Mouse (Mus musculus) heart, postnatal 36 days (tissue): ENCODE results near the gene Pgm2. TPM values are rescaled to one million over a fixed set of nuclear protein-coding genes. Genes with fewer than 3 reads are reported as not detected.

Source experiments
- DNase-seq, 2 experiments: peaks; one replicate each; pipeline ENCODE4 v3.0.0; 2021 to 2022
- intact Hi-C: fragments of 180-260 bp; cut with DNase I; formaldehyde crosslinking; loops from one replicate; pipeline ENCODE4 v1.15.1; 2025
- total RNA-seq, 2 experiments: library from RNA; stranded (reverse); gene quantifications; 2 replicates each; pipeline ENCODE4 v1.2.3; 2021

Pgm2 gene
- 1 to 10 TPM; 5.7 to 8.5 TPM for total RNA-seq

GRCm38 (mm10) chr5:64092748-64093292, at the start of gene Pgm2:
Gene Pgm2, plus strand, starts transcription at chr5:64092950.
- intact Hi-C loops = no loop called here

GRCm38 (mm10) chr5:64043694-64044453, 48.9 kb upstream of the Pgm2 start:
- intact Hi-C loops = no loop called here
- no peak for DNase-seq

More at GRCm38 (mm10) chr5:64092748-64093292, at the start of gene Pgm2:
- peak; percentile 84 to 85 for DNase-seq

DNA sequence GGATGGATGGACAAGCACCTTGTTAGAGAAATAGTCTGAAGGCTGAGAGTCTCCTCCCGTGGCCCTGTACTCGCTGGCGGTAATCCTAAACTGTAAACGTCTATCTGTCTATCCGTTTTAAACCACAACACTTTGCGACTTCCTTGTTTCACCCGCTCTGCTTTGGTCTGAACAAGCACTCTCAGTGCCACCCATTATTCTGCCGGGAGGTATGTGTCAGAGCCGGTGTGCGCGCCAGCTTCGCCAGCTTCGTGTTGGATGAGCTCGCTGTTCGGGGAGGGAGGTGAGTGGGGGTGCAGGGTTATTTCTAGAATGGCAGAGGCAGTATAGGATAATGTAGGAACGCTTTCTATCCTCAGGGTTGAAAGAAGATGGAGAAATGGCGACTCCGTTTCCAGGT, 48.0 kb upstream of the Pgm2 start:
- DNase-seq = no peak
- intact Hi-C loops = no loop called here

DNA sequence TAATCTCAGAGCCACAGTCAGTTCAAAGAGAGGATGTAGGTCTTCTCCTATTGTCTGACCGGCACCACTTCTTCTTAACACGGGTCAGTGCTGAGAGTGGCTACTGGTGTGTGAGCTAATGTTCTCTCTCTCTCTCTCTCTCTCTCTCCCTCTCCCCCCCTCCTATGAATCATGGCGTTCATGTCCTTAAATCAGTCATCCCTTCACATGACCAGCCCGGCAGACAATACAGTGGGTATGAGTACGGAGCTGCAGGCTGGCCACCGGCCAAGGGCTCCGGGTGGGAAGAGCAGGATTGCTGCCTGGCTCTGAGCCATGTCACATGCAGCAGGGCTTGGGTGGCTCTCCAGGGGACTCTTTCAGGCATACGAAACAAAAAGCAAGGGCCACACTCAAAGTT, 47.2 kb upstream of the Pgm2 start:
- intact Hi-C loops = no loop called here
- peak; percentile 54 to 57 for DNase-seq

- DNase-seq = no peak
- intact Hi-C loops = no loop called here
Observed at GRCm38 (mm10) chr5:64046995-64047394, 45.8 kb upstream of the Pgm2 start.

DNA sequence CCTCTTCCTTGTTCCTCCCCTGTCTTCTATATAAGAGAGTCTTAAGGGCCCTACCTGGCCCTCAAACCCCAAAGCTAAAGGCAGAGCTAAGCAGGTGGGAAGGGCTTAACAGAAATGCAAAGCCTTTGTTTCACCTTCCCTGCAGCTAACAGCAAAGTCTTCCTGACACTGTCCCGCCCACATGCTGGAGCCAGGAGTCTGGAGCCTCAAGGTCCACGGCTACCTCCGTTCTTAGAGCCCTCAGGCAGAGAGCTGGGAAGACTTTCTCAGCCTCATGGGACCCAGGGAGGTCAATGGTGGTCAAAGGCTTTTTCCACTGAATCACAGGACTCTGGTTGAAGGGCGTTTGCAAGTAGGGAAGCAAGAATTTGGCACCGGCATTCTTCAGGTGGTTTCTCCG, 44.8 kb upstream of the Pgm2 start:
- intact Hi-C loops = no loop called here
- DNase-seq = no peak

DNA sequence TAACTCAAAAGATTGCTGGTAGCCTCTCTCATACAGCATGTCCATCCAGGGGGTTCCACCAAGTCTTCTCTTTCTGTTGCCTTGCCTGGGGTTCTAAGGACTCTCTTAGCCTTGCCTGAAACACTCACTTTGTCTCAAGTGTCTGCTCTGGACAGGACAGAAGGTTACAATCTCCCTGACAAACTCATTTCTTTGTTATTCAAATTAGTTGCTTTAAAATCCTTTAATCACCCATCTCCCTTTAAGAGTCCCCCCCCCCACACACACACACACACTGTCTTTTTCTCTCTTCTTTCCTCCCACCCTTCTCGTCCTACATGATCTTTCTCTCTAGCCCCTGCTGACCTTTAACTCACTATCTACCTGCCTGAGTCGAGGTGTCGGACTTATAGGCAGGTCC, 44.1 kb upstream of the Pgm2 start:
- DNase-seq = no peak
- intact Hi-C loops = no loop called here

- intact Hi-C loops = no loop called here
- DNase-seq = no peak
Observed at GRCm38 (mm10) chr5:64049256-64049655, 43.5 kb upstream of the Pgm2 start.

- intact Hi-C loops = no loop called here
Observed at GRCm38 (mm10) chr5:64053010-64053409, 39.7 kb upstream of the Pgm2 start.

DNA sequence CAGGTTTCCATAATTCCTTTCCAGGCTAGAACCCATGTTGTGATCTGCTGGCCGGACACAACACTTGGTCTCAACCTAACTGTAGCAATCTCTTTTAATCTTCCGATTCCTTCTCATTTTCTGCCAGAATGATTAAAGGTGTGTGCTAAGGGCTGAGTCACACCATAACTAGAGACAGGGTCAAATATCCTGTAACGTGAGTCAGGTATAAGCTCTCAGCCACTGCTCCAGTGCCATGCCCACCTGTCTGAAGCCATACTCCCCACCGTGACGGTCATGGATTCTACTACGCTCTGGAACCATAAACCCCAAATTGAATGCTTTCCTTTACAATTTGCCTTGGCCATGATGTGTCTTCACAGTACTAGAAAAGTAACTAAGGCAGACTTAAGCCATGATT, 36.5 kb upstream of the Pgm2 start:
- DNase-seq = no peak

More at GRCm38 (mm10) chr5:64053010-64053409, 39.7 kb upstream of the Pgm2 start:
- DNase-seq = no peak

DNA sequence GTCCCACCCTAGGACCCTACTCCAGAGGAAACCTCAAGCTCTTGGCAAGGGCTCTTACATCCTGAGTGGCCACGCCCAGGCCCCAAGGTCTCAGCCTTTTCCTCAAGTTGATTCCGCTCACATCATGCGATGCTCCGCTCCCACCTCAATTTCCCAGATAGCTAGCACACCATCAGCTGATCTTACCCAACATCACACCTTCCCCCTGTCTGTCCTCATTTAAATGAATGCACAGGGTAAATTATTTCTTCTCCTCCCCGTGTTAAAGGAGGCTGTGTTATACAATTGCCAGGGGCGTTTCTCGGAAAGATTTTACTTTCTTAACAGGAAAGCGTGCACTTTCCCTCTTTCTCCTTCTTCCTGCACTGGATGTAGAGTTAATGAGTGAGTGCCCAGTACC, 31.9 kb upstream of the Pgm2 start:
- DNase-seq = no peak
- intact Hi-C loops = no loop called here

More for the DNA sequence above, 36.5 kb upstream of the Pgm2 start:
- intact Hi-C loops = no loop called here

GRCm38 (mm10) chr5:64061643-64062042, 31.1 kb upstream of the Pgm2 start:
- DNase-seq = no peak
- intact Hi-C loops = no loop called here

DNA sequence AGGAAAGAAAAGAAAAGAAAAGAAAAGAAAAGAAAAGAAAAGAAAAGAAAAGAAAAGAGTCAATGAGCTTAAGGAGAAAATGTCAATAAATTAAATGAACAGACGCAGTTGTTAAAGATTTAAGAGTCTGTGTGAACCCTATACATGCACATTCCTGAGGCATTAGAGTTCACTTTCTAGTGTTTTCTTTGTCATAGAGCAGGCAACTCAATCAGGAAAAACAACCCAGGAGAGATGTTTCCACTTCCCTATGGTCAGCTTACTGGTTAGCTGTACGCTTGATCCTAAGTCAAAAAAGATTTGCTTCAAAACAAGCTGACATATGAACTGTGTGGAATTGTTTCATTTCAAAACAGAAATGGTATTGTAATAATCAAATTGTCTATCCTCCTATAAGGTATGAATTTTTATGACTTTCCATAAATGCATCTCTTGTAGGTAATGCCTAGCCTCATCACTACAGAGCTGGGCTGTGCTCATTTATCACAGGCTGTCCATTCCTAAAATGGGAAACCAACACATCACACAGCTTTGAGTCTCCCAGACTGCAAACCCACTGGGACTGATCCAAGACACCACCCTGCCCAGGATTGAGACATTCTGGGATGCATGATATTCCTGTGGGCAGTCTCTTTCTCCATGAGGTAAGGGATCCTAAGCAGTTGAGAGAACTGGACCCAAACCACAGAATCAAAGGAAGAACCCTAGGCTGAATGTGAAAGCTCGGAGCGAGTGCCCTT, 29.7 kb upstream of the Pgm2 start:
- intact Hi-C loops = no loop called here
- no peak for DNase-seq

DNA sequence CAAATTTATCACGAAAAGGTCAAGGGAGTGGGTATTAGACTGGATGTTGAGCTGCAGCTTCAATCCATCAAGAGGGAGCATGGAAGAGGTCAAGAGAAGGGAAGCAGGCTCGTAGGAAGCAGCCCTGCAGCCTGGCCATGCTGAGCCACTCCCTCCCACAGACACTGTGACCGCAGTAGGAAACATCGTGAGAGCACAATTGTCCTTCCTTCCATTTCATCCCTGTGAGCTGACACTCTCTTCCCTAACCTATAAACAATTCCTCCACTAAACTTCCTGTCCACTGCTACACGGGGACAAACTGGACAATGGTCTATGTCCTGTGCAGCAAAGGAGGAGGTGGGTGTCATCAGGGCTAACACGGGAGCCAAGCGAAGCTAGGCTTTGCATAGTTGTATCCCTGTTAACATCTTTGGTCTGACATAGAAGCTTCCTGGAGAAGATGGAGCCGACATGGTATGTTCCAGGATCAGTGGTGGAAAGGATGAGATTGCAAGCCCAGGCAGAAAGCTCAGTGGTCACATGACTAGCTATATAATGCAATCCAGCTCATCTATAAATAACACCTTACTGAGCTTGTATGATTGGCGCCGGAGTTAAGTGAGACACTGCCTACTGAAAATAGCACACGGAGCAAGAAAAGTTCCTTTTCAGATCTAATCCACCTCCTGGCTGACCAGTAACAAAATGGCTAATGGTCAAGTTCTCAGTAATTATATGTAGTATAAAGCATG, 29.0 kb upstream of the Pgm2 start:
- no peak for DNase-seq
- intact Hi-C loops = no loop called here

DNA sequence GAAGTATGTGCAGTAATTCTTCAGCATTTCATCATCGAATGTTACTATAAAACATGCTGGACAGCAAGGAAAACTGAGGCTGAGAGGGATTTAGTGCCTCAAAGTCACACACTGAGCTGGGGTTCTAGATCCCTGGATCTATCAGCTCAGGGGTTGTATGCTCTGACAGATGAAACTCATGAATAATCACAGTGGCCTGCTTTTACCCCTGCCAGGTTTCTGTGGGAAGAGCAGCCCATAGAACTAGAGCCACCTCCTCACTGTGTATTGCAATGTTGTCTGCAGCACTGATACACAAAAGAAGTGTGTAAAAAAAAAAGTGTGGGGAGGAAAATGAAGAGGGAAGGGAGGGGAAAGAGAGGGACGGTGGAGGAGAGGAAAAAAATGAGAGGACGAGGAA, 28.3 kb upstream of the Pgm2 start:
- intact Hi-C loops = no loop called here
- DNase-seq = no peak

DNA sequence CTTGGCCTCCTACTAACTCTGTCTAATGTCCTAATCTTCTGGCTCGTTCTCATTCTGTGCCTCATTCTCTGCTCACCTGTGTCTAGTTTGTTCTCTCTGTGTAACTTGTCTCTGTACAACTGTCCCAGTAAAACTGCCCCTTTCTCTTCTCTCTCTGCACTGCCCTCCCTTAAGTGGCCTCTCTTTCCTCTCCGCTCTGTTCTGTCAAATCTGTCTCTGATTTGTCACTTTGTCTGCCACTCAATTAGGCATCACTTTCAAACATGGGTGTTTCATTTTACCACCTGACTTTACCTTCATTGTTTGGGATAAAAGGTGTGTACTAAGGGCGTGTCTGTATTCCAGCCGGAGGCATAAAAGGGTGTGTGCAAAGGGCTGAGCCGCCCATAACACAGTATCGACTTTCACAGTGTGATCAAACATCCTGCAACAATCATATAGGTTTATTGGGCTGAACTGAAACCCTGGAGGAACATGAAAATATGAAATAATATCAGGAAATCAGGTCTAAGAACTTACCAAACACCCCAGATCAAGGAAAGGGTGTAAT, 27.2 kb upstream of the Pgm2 start:
- intact Hi-C loops = no loop called here
- no peak for DNase-seq

GRCm38 (mm10) chr5:64066159-64066558, 26.6 kb upstream of the Pgm2 start:
- intact Hi-C loops = no loop called here
- no peak for DNase-seq

DNA sequence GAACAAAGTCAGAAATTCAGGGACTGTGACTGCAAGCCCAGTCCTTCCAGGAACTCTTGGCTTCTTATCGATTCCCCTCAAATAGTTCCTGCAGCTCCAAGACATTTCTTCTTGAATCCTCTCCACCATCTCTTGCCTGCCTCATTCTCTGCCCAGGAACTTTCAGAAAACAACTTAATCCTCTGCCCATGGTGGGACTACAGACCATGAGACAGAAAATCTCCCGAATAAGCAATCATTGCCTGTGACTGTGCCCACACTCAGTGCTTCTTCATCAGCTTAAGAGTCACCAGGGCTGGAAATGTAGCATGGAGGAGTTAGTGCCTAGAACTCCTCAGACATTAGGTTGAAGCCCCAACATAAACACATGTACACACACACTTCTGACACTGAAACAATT, 25.2 kb upstream of the Pgm2 start:
- intact Hi-C loops = no loop called here
- DNase-seq = no peak

GRCm38 (mm10) chr5:64070081-64070673, 22.6 kb upstream of the Pgm2 start:
- peak; percentile 59 to 68 for DNase-seq
- intact Hi-C loops = loop anchor here (1.0 to 5.0 kb wide), 3 partner anchors 164 to 258 kb away; partner anchors contain the start of gene 0610040J01Rik
